Mouse (Mus musculus) forebrain, postnatal 0 days (tissue): ENCODE results near the gene Tenm4. TPM values are rescaled to one million over a fixed set of nuclear protein-coding genes. Genes with fewer than 3 reads are reported as not detected.

Experiments
- ATAC-seq: fragments of 200-750 bp; cut with Nextera tagmentation; 2 replicates; pipeline ENCODE4 v1.8.0; 2017; ENCODE audit warnings: mild to moderate bottlenecking, moderate library complexity
- DNase-seq: peaks from one replicate; pipeline ENCODE4 v3.0.0-alpha.2; 2015
- H3K27ac ChIP-seq: fragments of 300-500 bp; sonication (generic); 2 replicates; pipeline ENCODE4 v1.5.1; 2014; ENCODE audit warnings: low read depth, mild to moderate bottlenecking, antibody characterized with exemption, low read length, moderate library complexity, mixed read lengths
- H3K27me3 ChIP-seq: fragments of 300-500 bp; sonication (generic); 2 replicates; pipeline ENCODE4 v1.6.1; 2014; ENCODE audit warnings: mild to moderate bottlenecking, low read length, mixed read lengths; ENCODE audit not compliant: insufficient read depth
- H3K36me3 ChIP-seq: fragments of 300-500 bp; sonication (generic); 2 replicates; pipeline ENCODE4 v1.6.1; 2014; ENCODE audit warnings: mild to moderate bottlenecking, moderate library complexity; ENCODE audit not compliant: insufficient read depth
- H3K4me1 ChIP-seq: fragments of 300-500 bp; sonication (generic); 2 replicates; pipeline ENCODE4 v1.6.1; 2014; ENCODE audit warnings: antibody characterized with exemption; ENCODE audit not compliant: insufficient read depth
- H3K4me2 ChIP-seq: fragments of 300-500 bp; sonication (generic); 2 replicates; pipeline ENCODE4 v1.6.1; 2014; ENCODE audit warnings: low read depth, mild to moderate bottlenecking, moderate library complexity
- H3K4me3 ChIP-seq: fragments of 300-500 bp; sonication (generic); 2 replicates; pipeline ENCODE4 v1.5.1; 2014; ENCODE audit warnings: low read depth, low read length, mixed read lengths
- H3K9ac ChIP-seq: fragments of 300-500 bp; sonication (generic); 2 replicates; pipeline ENCODE4 v1.6.1; 2014; ENCODE audit warnings: mild to moderate bottlenecking
- H3K9me3 ChIP-seq: fragments of 300-500 bp; sonication (generic); 2 replicates; pipeline ENCODE4 v1.6.1; 2016; ENCODE audit warnings: low read length
- CTCF ChIP-seq: sonication (generic); IDR thresholded peaks from 2 replicates; pipeline ENCODE4 v1.5.1; 2016; ENCODE audit warnings: antibody characterized with exemption, control low read depth, low read depth
- WGBS: fragments of 180-500 bp; shearing (Covaris S2); extraction: QIAGEN DNeasy Blood & Tissue Kit; methylation state at CpG from one replicate; pipeline ENCODE4 v1.1.7; 2014; 5-methylcytosine and 5-hydroxymethylcytosine counted together
- polyA plus RNA-seq: library from polyadenylated mRNA; unstranded; fragments of >200 nt; fragmentation: Nextera tagmentation; extraction: Ambion mirVana; gene quantifications from 2 replicates; pipeline ENCODE4 v1.2.1, GENCODE M21; 2015
- total RNA-seq: library from RNA; depleted of rRNA; stranded (reverse); fragments of >200 nt; gene quantifications from 2 replicates; pipeline ENCODE4 v1.2.3, GENCODE M21; 2014

Gene Tenm4
- total and polyA plus RNA-seq, 2 experiments from 2014 or later: 50.6 to 69.5 TPM

- Histone ChIP-seq H3K27me3 (no peaks in the 10 kb centered on the region; the same call in 1 of the 2 replicates), H3K36me3 (no peaks in the 10 kb centered on the region), H3K4me3 (no peak overlapping the region), H3K27ac (no peak overlapping the region), H3K9ac (no peak overlapping the region), H3K4me1 (no peaks in the 10 kb centered on the region), H3K9me3 (no peaks in the 10 kb centered on the region), H3K4me2 (no peak overlapping the region)
- ATAC-seq (no peak), DNase-seq (no peak)
- WGBS: 26% methylated on average over 6 of the region's 6 CpGs
- TF ChIP-seq CTCF: no peak
Measured at GRCm38 (mm10) chr7:96582752-96583151, 411.7 kb downstream of the Tenm4 start.

DNA sequence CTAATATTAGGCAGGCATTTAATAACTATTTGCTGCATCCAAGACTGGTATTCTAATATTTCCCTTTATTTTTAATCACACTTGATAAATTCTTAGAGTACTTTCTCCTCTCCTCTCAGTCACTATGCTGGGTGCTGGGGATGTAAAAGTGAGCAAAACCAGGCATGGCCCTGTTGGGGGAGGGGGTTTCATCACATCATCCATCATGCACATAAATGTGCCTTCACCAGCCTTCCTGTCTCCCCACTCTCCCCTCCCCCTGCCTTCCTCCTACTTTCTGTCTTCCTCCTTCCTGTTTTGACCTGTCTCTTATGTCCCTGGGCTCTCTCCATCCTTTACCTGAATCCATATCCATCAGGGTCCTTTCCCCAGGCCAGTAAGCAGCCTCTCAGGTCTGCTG, 416.4 kb downstream of the Tenm4 start:
- Histone ChIP-seq H3K36me3 (no peaks in the 10 kb centered on the region), H3K4me1 (no peaks in the 10 kb centered on the region), H3K27ac (no peak overlapping the region), H3K4me2 (no peak overlapping the region), H3K9ac (no peak overlapping the region), H3K9me3 (no peaks in the 10 kb centered on the region), H3K27me3 (no peaks in the 10 kb centered on the region), H3K4me3 (no peak overlapping the region)
- no peak for ATAC-seq
- no peak for DNase-seq
- TF ChIP-seq CTCF: no peak

DNA sequence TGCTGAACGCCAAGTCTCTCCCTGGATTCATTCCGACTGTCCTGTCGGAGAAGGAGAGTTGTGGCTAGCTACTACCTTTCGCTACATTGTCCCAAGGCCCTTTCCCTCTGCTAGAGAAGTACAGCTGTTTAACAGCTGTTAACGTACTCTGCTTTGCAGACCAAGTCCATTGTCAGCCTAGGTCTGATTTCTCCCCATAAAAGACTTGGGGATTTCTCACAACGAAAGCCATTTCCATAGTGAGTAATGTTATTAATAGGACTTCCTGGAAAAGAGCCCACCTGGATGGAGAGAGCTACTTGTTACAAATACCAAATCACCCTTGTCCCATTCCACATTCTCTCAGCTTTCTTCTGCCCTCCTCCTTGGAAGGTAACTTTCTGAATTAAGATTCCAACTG, 417.5 kb downstream of the Tenm4 start:
- H3K27ac ChIP-seq: no peak overlapping the region
- WGBS: 88% methylated on average over 6 of the region's 6 CpGs
- H3K4me3 ChIP-seq: no peak overlapping the region
- no peak for ATAC-seq
- H3K27me3 ChIP-seq: no peaks in the 10 kb centered on the region
- no peaks in the 10 kb centered on the region for H3K9me3 ChIP-seq
- no peaks in the 10 kb centered on the region for H3K36me3 ChIP-seq
- no peak overlapping the region for H3K4me2 ChIP-seq
- TF ChIP-seq CTCF: no peak
- no peak overlapping the region for H3K9ac ChIP-seq
- no peak for DNase-seq
- H3K4me1 ChIP-seq: no peaks in the 10 kb centered on the region

DNA sequence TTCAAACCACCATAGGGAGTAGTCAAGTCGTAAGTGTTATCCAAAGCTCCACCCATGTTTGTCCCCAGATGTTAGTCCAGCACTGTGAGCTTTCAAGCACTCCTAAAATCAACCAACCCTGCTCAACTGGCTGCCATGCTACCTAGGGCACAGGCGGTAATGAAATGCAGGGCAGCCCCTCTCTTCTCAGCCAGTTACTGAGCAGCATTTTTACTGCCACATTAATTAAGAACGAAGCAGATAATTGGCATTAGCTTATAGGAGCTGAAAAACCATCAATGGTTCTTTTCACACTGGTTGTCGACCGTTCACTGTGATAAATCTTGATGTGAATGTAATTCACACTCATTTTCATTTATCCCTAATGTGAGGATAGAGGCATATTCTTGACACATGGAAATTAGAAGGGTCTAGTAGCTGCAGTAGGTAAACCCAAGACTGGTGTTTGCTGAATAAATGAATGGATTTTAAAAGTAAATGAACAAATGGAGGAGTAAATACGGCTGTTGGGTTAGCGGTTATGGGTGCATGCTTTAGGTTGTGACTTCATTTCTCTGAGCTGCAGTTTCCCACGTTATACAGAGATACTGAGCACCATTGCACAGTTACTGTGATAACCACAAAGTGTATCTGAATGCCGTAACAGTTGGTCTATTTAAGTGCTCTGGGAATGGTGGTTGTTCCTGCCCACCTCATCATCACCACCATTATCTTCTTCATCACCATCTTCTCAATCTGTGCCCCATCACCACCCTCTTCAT, 424.7 kb downstream of the Tenm4 start:
- no peak overlapping the region for H3K4me2 ChIP-seq
- H3K9ac ChIP-seq: no peak overlapping the region
- no peaks in the 10 kb centered on the region for H3K4me1 ChIP-seq
- WGBS: 24% methylated on average over 9 of the region's 9 CpGs
- no peak overlapping the region for H3K27ac ChIP-seq
- DNase-seq (no peak), ATAC-seq (no peak; the same call in 1 of the 2 replicates)
- H3K9me3 ChIP-seq: no peaks in the 10 kb centered on the region
- H3K36me3 ChIP-seq: peaks cover 3% of the 10 kb centered on the region; the same call in 1 of the 2 replicates
- TF ChIP-seq CTCF: no peak
- no peaks in the 10 kb centered on the region for H3K27me3 ChIP-seq
- no peak overlapping the region for H3K4me3 ChIP-seq

GRCm38 (mm10) chr7:96596402-96597195, 425.6 kb downstream of the Tenm4 start:
- Histone ChIP-seq H3K36me3 (peaks cover 3% of the 10 kb centered on the region; the same call in 1 of the 2 replicates), H3K9ac (no peak overlapping the region), H3K4me1 (no peaks in the 10 kb centered on the region), H3K4me3 (no peak overlapping the region), H3K27me3 (no peaks in the 10 kb centered on the region), H3K9me3 (no peaks in the 10 kb centered on the region), H3K4me2 (no peak overlapping the region), H3K27ac (no peak overlapping the region)
- DNase-seq: no peak
- WGBS: 20% methylated on average over 9 of the region's 9 CpGs
- no peak for TF ChIP-seq CTCF
- ATAC-seq: peak; percentile 77

GRCm38 (mm10) chr7:96597871-96598270, 426.8 kb downstream of the Tenm4 start:
- no peaks in the 10 kb centered on the region for H3K27me3 ChIP-seq
- peaks cover 3% of the 10 kb centered on the region; the same call in 1 of the 2 replicates for H3K36me3 ChIP-seq
- no peak overlapping the region for H3K9ac ChIP-seq
- H3K4me3 ChIP-seq: no peak overlapping the region
- no peak for TF ChIP-seq CTCF
- 75% methylated on average over 4 of the region's 4 CpGs for WGBS
- no peak overlapping the region for H3K4me2 ChIP-seq
- H3K9me3 ChIP-seq: no peaks in the 10 kb centered on the region
- ATAC-seq: no peak
- no peaks in the 10 kb centered on the region for H3K4me1 ChIP-seq
- H3K27ac ChIP-seq: no peak overlapping the region
- DNase-seq: no peak

- ATAC-seq (no peak), DNase-seq (no peak)
- TF ChIP-seq CTCF: no peak
- H3K36me3 ChIP-seq: peaks cover 3% of the 10 kb centered on the region; the same call in 1 of the 2 replicates
- H3K27ac ChIP-seq: no peak overlapping the region
- no peak overlapping the region for H3K4me3 ChIP-seq
- H3K9me3 ChIP-seq: no peaks in the 10 kb centered on the region
- no peaks in the 10 kb centered on the region for H3K4me1 ChIP-seq
- H3K4me2 ChIP-seq: no peak overlapping the region
- H3K9ac ChIP-seq: no peak overlapping the region
- 40% methylated on average over 3 of the region's 3 CpGs for WGBS
- no peaks in the 10 kb centered on the region for H3K27me3 ChIP-seq
Measured at GRCm38 (mm10) chr7:96599081-96599480, 428.0 kb downstream of the Tenm4 start.
